Mouse (Mus musculus): ENCODE results near the gene Mrps6. TPM values are rescaled to one million over a fixed set of nuclear protein-coding genes. Genes with fewer than 3 reads are reported as not detected.
A peak's percentile ranks its signal among the peaks of the same experiment; 100 is the strongest.
"Not testable (repeated sequence)": the region's sequence is repeated elsewhere in the genome, so short reads cannot be mapped to it uniquely, and the experiment has no call there.

The Mrps6 gene
- polyA plus RNA-seq, 1 experiment from 2014 or later, result 77.3 TPM

DNA sequence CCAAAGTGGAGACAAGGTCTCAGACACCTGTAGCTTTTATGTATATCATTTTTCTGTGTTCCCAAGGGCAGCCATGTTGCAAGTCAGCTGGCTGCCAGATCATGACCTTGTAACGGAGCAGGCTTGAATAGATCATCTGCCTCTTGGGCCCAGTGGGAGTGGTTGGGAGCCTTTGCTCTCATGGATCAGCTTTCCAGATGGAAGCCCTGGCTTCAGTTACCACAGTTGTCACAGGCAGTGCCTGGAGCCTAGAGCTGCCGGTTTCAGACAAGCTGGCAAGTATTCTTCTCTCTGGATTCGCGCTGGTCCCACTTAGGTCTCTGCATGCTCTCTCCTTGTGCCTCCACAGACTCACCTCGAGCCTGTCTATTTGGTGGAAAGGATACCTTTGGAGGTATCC lies 44.0 kb downstream of the Mrps6 start:
- Histone ChIP-seq H3K27me3 (replicated peaks; ENCODE audit: insufficient read depth, low read length) (no peaks in the 10 kb centered on the region), H3K4me2 (replicated peaks; ENCODE audit: low read depth, low read length) (no peak overlapping the region), H3K4me3 (ENCODE audit: low read depth, low read length) (no peak overlapping the region), H3K27ac (ENCODE audit: low read length) (no peak overlapping the region), H3K9ac (replicated peaks; ENCODE audit: low read depth) (no peak overlapping the region), H3K4me1 (ENCODE audit: insufficient read depth, low read depth, low read length) (no peaks in the 10 kb centered on the region), H3K9me3 (ENCODE audit: low read length) (no peaks in the 10 kb centered on the region), H3K36me3 (ENCODE audit: insufficient read depth, low read length) (no peaks in the 10 kb centered on the region)
- DNase-seq (ENCODE audit: low spot score) (no peak), ATAC-seq (no peak)
- TF ChIP-seq EP300 (IDR thresholded peaks at IDR 0.05) (no peak), CTCF (IDR thresholded peaks at IDR 0.05) (no peak)
- WGBS, result 82% methylated on average over 5 of the region's 5 CpGs

DNA sequence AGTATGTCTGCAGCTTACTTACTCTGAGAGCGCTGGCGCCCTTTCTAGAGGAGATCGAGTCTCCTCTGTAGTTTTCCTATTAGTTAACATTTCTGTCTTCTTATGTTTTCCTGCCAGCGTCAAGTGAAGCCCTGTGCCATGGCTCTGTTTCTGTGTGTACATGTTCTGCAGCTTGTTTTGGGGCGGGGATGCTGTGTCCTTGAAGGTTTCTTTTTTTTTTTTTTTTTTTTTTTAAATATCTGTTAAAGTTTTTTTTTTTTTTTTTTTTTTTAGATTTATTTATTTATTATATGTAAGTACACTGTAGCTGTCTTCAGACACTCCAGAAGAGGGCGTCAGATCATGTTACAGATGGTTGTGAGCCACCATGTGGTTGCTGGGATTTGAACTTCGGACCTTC lies 44.9 kb downstream of the Mrps6 start:
- not testable (repeated sequence) for H3K4me2 ChIP-seq (replicated peaks; ENCODE audit: low read depth, low read length); H3K4me3 ChIP-seq (ENCODE audit: low read depth, low read length); ATAC-seq; DNase-seq (ENCODE audit: low spot score); H3K27ac ChIP-seq (ENCODE audit: low read length); H3K9ac ChIP-seq (replicated peaks; ENCODE audit: low read depth); H3K36me3 ChIP-seq (ENCODE audit: insufficient read depth, low read length); H3K27me3 ChIP-seq (replicated peaks; ENCODE audit: insufficient read depth, low read length); H3K4me1 ChIP-seq (ENCODE audit: insufficient read depth, low read depth, low read length); H3K9me3 ChIP-seq (ENCODE audit: low read length)
- 93% methylated on average over 6 of the region's 7 CpGs for WGBS

DNA sequence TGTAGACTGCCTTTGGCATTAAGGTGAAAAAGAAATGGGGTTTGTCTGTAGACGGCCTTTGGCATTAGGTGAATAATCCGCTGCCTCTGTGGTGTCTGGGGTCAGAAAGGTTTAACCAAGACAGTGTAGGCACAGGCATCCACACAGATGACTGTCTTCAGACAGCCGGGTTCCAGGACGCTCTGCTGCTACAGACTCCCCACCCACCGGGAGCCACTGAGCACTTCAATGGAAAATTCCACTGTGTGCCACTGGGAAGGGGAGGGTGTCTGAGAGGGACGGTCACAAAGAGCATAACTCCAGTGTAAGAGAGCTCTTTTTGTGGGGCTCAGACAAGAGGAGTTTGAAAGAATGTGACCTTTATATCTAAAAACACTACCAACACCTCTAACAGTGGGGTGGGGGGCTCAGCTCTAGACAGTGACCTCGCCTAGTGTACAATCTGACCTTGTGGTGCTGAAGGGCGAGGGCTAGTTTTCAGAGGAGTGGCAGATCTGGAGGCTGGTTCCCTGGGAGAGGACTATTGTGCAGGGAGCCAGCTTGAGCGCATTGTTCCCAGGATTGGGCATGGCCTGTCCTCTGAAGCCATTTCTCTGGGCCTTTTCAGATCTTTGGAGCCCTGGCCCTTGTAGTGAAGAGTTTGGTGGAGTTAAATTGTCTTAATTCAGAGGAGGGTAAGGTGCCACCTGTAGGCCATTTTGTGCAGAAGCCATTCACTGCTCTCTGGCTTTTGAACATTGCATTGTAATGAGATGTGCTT lies 45.7 kb downstream of the Mrps6 start:
- Histone ChIP-seq H3K27ac (ENCODE audit: low read length) (no peak overlapping the region), H3K4me2 (replicated peaks; ENCODE audit: low read depth, low read length) (no peak overlapping the region), H3K36me3 (ENCODE audit: insufficient read depth, low read length) (no peaks in the 10 kb centered on the region), H3K9me3 (ENCODE audit: low read length) (no peaks in the 10 kb centered on the region), H3K9ac (replicated peaks; ENCODE audit: low read depth) (no peak overlapping the region), H3K27me3 (replicated peaks; ENCODE audit: insufficient read depth, low read length) (no peaks in the 10 kb centered on the region), H3K4me3 (ENCODE audit: low read depth, low read length) (no peak overlapping the region), H3K4me1 (ENCODE audit: insufficient read depth, low read depth, low read length) (no peaks in the 10 kb centered on the region)
- ATAC-seq, result peak; percentile 33
- 54% methylated on average over 9 of the region's 9 CpGs for WGBS
- no peak for TF ChIP-seq EP300 (IDR thresholded peaks at IDR 0.05)
- peak; percentile 34 for TF ChIP-seq CTCF (IDR thresholded peaks at IDR 0.05)
- no peak for DNase-seq (ENCODE audit: low spot score)

DNA sequence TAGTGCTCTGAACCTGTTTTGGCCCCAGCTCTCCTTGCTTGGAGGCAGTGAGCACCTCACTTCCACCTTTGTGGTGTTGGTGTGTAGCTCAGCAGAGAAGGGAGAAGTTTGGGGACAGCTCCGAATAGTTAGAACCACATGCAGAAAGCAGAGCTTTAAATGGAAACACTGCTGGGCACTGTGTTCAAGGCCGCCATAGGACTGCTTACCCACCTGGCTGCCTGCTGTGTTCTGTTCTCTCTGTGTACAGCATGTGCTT lies 46.2 kb downstream of the Mrps6 start:
- H3K27ac ChIP-seq (ENCODE audit: low read length), result no peak overlapping the region
- no peaks in the 10 kb centered on the region for H3K4me1 ChIP-seq (ENCODE audit: insufficient read depth, low read depth, low read length)
- no peak overlapping the region for H3K4me3 ChIP-seq (ENCODE audit: low read depth, low read length)
- TF ChIP-seq EP300 (IDR thresholded peaks at IDR 0.05), result no peak
- TF ChIP-seq CTCF (IDR thresholded peaks at IDR 0.05), result no peak
- ATAC-seq, result no peak
- H3K27me3 ChIP-seq (replicated peaks; ENCODE audit: insufficient read depth, low read length), result no peaks in the 10 kb centered on the region
- H3K9me3 ChIP-seq (ENCODE audit: low read length), result no peaks in the 10 kb centered on the region
- no peak overlapping the region for H3K4me2 ChIP-seq (replicated peaks; ENCODE audit: low read depth, low read length)
- H3K36me3 ChIP-seq (ENCODE audit: insufficient read depth, low read length), result no peaks in the 10 kb centered on the region
- no peak for DNase-seq (ENCODE audit: low spot score)
- H3K9ac ChIP-seq (replicated peaks; ENCODE audit: low read depth), result no peak overlapping the region
- 95% methylated on average over 2 of the region's 2 CpGs for WGBS

DNA sequence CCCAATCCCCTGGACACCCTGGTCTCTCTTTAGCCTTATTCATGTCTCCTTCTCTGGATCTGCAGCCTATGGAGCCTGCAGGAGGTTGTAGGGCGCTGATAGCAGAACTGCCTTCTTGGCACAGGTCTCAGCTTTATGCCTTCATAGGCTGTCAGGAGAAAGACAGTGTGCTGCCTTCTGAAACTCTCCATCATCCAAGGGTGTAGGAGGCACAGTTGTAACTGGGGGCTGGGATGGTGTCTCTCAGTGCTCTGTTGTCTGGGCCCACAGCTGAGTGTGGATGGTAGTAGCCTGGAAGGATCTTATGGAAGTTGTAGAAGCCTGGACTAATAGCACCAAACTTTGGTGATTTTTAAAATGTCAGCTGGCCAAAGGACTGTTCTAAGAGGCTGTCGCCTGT lies 46.9 kb downstream of the Mrps6 start:
- 93% methylated on average over 2 of the region's 2 CpGs for WGBS
- Histone ChIP-seq H3K4me3 (ENCODE audit: low read depth, low read length) (no peak overlapping the region), H3K4me2 (replicated peaks; ENCODE audit: low read depth, low read length) (no peak overlapping the region), H3K27me3 (replicated peaks; ENCODE audit: insufficient read depth, low read length) (no peaks in the 10 kb centered on the region), H3K36me3 (ENCODE audit: insufficient read depth, low read length) (no peaks in the 10 kb centered on the region), H3K4me1 (ENCODE audit: insufficient read depth, low read depth, low read length) (no peaks in the 10 kb centered on the region), H3K9me3 (ENCODE audit: low read length) (no peaks in the 10 kb centered on the region), H3K9ac (replicated peaks; ENCODE audit: low read depth) (no peak overlapping the region), H3K27ac (ENCODE audit: low read length) (no peak overlapping the region)
- TF ChIP-seq EP300 (IDR thresholded peaks at IDR 0.05) (no peak), CTCF (IDR thresholded peaks at IDR 0.05) (no peak)
- DNase-seq (ENCODE audit: low spot score) (no peak), ATAC-seq (no peak)

DNA sequence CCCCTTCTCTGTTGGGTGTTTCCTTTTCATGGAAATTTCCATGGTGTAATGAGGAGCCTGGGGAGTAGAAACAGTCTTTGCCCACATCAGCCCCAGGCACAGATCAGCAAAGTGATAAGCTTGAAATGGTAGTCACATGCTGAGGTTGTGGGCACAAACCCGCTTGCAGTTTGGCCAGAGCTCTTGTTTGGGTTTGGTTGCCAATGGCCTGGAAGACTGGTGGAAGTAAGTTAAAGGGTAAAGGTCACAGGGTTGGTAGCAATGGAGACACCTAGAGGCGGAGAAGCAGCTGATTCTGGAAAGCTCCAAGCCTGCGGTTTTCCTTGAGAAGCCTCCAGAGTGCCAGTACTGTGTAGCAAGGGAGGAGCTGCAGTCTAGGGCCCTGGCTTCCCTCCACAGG lies 47.6 kb downstream of the Mrps6 start:
- no peak overlapping the region for H3K27ac ChIP-seq (ENCODE audit: low read length)
- no peaks in the 10 kb centered on the region for H3K27me3 ChIP-seq (replicated peaks; ENCODE audit: insufficient read depth, low read length)
- DNase-seq (ENCODE audit: low spot score) (no peak), ATAC-seq (no peak)
- no peaks in the 10 kb centered on the region for H3K9me3 ChIP-seq (ENCODE audit: low read length)
- WGBS, result 79% methylated on average over 3 of the region's 3 CpGs
- no peak overlapping the region for H3K9ac ChIP-seq (replicated peaks; ENCODE audit: low read depth)
- no peak overlapping the region for H3K4me3 ChIP-seq (ENCODE audit: low read depth, low read length)
- H3K4me1 ChIP-seq (ENCODE audit: insufficient read depth, low read depth, low read length), result no peaks in the 10 kb centered on the region
- TF ChIP-seq CTCF (IDR thresholded peaks at IDR 0.05) (no peak), EP300 (IDR thresholded peaks at IDR 0.05) (no peak)
- H3K36me3 ChIP-seq (ENCODE audit: insufficient read depth, low read length), result no peaks in the 10 kb centered on the region
- H3K4me2 ChIP-seq (replicated peaks; ENCODE audit: low read depth, low read length), result no peak overlapping the region

DNA sequence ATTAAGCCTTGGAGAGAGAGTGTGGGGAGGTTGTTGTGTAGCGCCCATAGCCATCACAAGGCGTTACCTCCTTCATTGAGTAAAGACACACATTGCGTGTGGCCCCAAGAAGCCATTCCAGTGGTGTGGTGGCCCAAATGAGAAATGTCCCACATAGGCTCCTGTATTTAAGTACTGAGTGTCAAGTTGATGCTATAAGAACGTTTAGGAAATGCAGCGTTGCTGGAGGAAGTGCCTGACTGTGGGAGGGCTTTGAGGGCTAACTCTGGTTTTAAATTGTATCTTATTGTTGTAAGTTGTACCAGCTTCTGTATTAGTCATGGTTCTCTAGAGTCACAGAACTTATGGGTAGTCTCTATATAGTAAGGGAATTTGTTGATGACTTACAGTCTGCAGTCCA lies 49.3 kb downstream of the Mrps6 start:
- DNase-seq (ENCODE audit: low spot score) (no peak), ATAC-seq (no peak)
- Histone ChIP-seq H3K4me3 (ENCODE audit: low read depth, low read length) (no peak overlapping the region), H3K27me3 (replicated peaks; ENCODE audit: insufficient read depth, low read length) (no peaks in the 10 kb centered on the region), H3K9me3 (ENCODE audit: low read length) (no peaks in the 10 kb centered on the region), H3K9ac (replicated peaks; ENCODE audit: low read depth) (no peak overlapping the region), H3K4me1 (ENCODE audit: insufficient read depth, low read depth, low read length) (no peaks in the 10 kb centered on the region), H3K4me2 (replicated peaks; ENCODE audit: low read depth, low read length) (no peak overlapping the region), H3K36me3 (ENCODE audit: insufficient read depth, low read length) (no peaks in the 10 kb centered on the region), H3K27ac (ENCODE audit: low read length) (no peak overlapping the region)
- TF ChIP-seq EP300 (IDR thresholded peaks at IDR 0.05), result no peak
- WGBS, result 92% methylated on average over 5 of the region's 5 CpGs

Data from lung, postnatal 0 days (tissue).